Mouse (Mus musculus): ENCODE results near the gene Cdca4.

Cdca4 gene
- long read RNA-seq, experiment 1, transcript Cdca4-201 (2 exons, 2,425 nt), result minor isoform, 6 of 19 reads
- long read RNA-seq, experiment 1, transcript Cdca4-202 (2 exons, 1,994 nt), result major isoform, 11 of 19 reads
- long read RNA-seq, experiment 1, partial matches to known transcripts, result 2 of 19 reads
- long read RNA-seq, experiment 1, other reads (novel, unspliced or antisense), result 0 of 19 reads
- long read RNA-seq, experiment 2, transcript Cdca4-201 (2 exons, 2,425 nt), result minor isoform, 7 of 19 reads
- long read RNA-seq, experiment 2, transcript Cdca4-202 (2 exons, 1,994 nt), result major isoform, 12 of 19 reads
- long read RNA-seq, experiment 2, partial matches to known transcripts, result 0 of 19 reads
- long read RNA-seq, experiment 2, other reads (novel, unspliced or antisense), result 0 of 19 reads

GRCm38 (mm10) chr12:112829244-112829864 is at the start of gene Cdca4:
Gene Cdca4 (minus strand): TSS chr12:112829423.
- intact Hi-C loops (cut with DNase I), result no loop called here

GRCm38 (mm10) chr12:112877607-112878020 is 48.4 kb upstream of the Cdca4 start:
- intact Hi-C loops (cut with DNase I), result loop anchor here (5.0 kb wide), 3 partner anchors 50 to 80 kb away; partner anchors contain the start of genes Jag2 and Nudt14

GRCm38 (mm10) chr12:112877073-112877576 is 47.9 kb upstream of the Cdca4 start:
- intact Hi-C loops (cut with DNase I), result loop anchor here (5.0 kb wide), 3 partner anchors 50 to 80 kb away; partner anchors contain the start of genes Jag2 and Nudt14

GRCm38 (mm10) chr12:112876332-112877072 is 47.3 kb upstream of the Cdca4 start:
- intact Hi-C loops (cut with DNase I), result loop anchor here (5.0 kb wide), 3 partner anchors 51 to 81 kb away; partner anchors contain the start of genes Jag2 and Nudt14

DNA sequence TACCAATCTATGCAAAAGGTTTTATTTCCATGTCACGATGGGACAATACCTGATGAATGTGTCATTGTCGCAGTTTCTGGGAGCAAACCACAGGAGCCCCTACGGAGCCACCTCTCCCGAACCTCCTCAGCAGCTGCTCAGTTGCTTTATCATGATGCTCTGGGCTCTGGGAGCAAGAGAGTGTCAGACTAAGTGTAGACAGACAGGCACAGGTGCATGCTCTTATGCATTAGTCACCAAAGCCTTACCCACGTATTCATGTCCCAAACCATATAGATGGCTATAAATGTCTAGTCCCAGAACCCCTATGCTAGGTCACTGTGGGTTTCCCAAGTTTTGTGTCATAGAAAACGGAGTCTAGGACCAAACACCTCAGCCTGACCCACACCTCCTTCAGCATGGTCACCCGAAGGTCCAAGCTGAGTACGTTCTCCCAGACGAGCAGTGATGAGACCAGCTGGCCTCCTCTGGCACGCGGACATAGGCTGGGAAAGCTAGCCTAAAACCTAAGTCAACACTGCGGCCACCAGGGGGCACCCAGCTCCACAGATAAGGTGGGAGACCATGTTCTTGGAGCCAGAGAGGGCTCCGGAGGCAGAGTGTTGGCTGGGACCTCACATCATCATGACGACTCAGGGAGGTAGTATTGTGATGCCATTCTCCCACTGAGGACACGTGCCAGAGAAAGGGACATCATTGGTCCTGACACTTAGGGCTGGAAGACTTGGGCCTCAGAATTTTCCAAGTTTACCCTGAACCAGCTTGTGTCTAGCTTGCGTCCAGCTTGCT is 46.2 kb upstream of the Cdca4 start:
- intact Hi-C loops (cut with DNase I), result loop anchor here (5.0 kb wide), 3 partner anchors 52 to 82 kb away; partner anchors contain the start of genes Jag2 and Nudt14

DNA sequence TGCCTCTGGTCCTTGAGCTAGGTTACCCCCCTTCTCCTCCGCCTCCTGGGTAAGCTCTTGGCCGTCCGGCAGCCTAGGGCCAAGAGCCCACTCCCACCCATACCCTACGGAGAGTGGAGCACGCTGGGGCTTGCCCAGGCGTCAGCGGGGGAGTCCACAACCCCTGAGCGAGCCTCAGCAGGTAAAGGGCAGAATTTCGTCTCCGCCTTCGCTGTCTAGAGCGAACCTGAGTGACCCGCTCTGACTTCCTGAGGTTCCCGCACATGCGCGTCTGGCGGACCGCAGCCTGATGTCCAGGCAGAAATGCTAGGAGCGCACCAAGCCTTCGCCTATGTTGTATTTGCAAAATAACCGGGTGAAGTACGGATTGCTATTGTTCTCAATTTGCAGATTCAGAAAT is 45.0 kb upstream of the Cdca4 start:
- intact Hi-C loops (cut with DNase I), result no loop called here

DNA sequence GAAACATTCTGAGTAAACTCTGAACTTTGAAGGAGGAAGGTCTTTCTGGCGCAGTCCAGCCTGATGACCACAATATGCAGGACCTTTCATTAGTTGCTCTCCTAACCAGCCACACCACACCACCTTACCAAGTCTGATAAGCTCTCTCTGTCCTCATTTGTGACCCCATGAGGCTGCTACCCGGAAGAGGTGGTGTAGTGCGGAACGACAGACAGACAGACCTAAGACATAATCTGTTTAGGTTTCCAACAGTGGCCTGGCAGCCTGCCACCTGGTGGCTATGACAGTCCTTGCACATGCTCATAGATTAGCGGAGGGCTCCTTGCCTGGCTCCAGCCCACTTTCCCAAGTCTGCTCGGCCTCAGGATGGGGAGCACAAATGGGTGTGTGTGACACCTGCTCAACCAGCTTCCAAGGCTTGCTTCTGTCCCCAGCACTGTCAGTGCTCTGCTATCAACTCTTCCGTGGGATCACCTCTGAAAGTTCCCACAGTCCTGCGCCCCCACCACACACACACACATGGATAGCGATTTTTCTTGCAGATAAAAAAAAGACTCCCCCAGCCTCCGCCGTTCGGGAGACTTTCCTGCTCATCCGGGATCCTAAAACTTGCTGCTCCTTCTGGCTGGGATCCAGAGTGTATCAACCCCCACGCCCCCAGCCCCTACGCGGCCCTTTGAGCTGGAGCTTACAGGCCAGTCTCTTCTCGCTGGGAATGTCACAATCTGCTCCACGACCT is 44.4 kb upstream of the Cdca4 start:
- intact Hi-C loops (cut with DNase I), result no loop called here

- intact Hi-C loops (cut with DNase I), result no loop called here
Observed at GRCm38 (mm10) chr12:112872991-112873390, 43.8 kb upstream of the Cdca4 start.

DNA sequence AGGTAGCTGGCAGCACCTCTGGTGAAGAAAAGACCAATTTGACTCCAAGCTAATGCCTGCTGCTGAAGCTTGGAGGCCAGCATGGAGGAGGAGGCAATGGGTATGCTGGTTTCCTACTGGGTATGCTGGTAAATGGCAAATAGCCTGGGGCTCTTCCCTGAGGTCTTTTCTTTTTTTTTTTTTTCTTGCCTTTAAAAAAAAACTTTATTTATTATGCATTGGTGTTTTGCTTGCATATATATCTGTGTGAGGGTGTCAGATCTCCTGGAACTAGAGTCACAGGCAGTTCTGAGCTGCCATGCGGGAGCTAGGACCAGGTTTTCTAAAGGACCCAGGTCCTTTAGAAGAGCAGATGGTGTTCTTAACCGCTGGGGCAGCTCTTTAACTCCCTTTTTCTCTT is 42.0 kb upstream of the Cdca4 start:
- intact Hi-C loops (cut with DNase I), result no loop called here

DNA sequence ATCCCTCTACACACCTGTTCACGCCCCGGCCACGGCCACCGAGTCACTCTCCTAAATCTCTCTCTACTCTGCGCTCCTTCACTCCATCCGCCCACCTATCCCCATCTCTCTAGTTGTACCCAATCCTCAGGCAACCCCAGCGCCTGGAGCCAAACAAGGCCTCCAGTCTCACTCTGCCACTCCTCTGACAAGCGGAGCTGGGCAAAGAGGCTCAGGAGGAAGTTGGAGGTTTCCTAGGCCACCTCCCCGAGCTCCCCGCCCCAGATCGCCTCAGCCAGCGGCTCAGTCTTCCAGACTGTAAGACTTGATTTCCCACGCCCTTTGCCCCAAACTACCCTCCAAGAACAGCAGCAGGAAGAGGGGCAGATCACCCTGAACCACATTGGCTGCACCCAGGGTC is 41.6 kb upstream of the Cdca4 start:
- intact Hi-C loops (cut with DNase I), result no loop called here

- intact Hi-C loops (cut with DNase I), result no loop called here
Observed at GRCm38 (mm10) chr12:112869783-112870204, 40.6 kb upstream of the Cdca4 start.

DNA sequence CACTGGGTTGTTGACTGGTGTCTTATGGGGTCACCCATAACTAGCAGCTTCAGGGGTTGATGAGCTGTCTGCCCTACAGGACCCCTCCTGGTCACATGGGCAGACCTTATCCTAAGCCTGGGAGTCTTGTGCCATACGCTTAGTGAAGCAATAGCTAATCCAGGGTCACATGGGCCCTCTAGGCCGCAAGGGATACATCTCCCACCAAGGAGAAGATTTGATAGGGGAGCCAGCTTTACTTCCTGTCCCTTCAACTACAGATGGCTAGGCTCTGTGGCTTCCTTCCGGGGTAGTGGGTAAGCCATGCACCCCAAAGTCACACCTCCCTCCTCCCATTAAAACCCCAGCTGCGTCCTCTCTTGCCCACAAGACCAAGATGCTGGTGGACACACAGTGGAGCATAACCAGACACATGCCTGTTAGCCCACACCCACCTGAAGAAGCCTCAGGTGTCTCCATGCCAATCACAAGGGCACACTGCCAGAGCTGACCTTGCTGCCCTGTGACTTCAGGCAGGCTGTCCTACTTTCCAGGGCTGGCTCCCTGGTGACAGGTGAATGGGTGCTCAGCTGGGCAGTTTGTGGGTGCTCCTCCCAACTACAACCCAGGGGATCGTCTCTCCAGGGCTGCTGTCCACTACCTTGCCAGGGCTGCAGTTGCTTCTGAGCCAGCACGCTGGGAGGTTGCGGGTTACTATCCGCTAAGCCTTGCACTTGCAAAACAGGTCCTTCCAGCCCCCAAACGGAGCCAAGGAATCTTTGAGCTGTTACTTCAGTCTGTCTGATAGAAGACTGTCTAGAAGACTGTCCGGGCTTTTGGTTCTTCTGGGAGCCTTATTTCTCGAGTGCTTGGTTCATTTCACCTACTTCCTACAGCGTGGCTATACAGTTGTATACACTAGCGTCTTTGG is 39.2 kb upstream of the Cdca4 start, which contains the start of gene Gpr132:
Gene Gpr132, minus strand, starts transcription at position 51 of the 910 bp plus-strand sequence.
- intact Hi-C loops (cut with DNase I), result no loop called here

- intact Hi-C loops (cut with DNase I), result no loop called here
Observed at GRCm38 (mm10) chr12:112867106-112867674, 38.0 kb upstream of the Cdca4 start.

- intact Hi-C loops (cut with DNase I), result no loop called here
Observed at GRCm38 (mm10) chr12:112866467-112867080, 37.4 kb upstream of the Cdca4 start.

- intact Hi-C loops (cut with DNase I), result no loop called here
Observed at GRCm38 (mm10) chr12:112864804-112865203, 35.6 kb upstream of the Cdca4 start.

- intact Hi-C loops (cut with DNase I), result no loop called here
Observed at GRCm38 (mm10) chr12:112861911-112862321, 32.7 kb upstream of the Cdca4 start.

- intact Hi-C loops (cut with DNase I), result no loop called here
Observed at GRCm38 (mm10) chr12:112860765-112861164, 31.5 kb upstream of the Cdca4 start.

- intact Hi-C loops (cut with DNase I), result no loop called here
Observed at GRCm38 (mm10) chr12:112859930-112860329, 30.7 kb upstream of the Cdca4 start.
